Mouse (Mus musculus) heart, postnatal 0 days (tissue): Measurements from ENCODE around the gene Acap1. TPM values are rescaled to one million over a fixed set of nuclear protein-coding genes. Genes with fewer than 3 reads are reported as not detected.
A peak's percentile ranks its signal among the peaks of the same experiment; 100 is the strongest.

Experiments
- ATAC-seq: fragments of 200-750 bp; cut with Nextera tagmentation; 2 replicates; pipeline ENCODE4 v1.8.0; 2017; ENCODE audit warnings: low read depth, moderate number of reproducible peaks, moderate library complexity; ENCODE audit not compliant: insufficient read depth
- DNase-seq: peaks from one replicate; pipeline ENCODE4 v3.0.0-alpha.2; 2016; ENCODE audit warnings: low spot score
- H3K27ac ChIP-seq: fragments of 300-500 bp; sonication (generic); 2 replicates; pipeline ENCODE4 v1.5.1; 2014; ENCODE audit warnings: low read depth, mild to moderate bottlenecking
- H3K27me3 ChIP-seq: fragments of 300-500 bp; sonication (generic); 2 replicates; pipeline ENCODE4 v1.6.1; 2014; ENCODE audit warnings: low read length, mixed read lengths; ENCODE audit not compliant: control insufficient read depth, insufficient read depth
- H3K36me3 ChIP-seq: fragments of 300-500 bp; sonication (generic); replicated peaks from 2 replicates; pipeline ENCODE4 v1.6.1; 2014; ENCODE audit warnings: low read length, mixed read lengths; ENCODE audit not compliant: control insufficient read depth, insufficient read depth
- H3K4me1 ChIP-seq: fragments of 300-500 bp; sonication (generic); 2 replicates; pipeline ENCODE4 v1.6.1; 2014; ENCODE audit warnings: antibody characterized with exemption; ENCODE audit not compliant: control insufficient read depth, insufficient read depth
- H3K4me2 ChIP-seq: fragments of 300-500 bp; sonication (generic); 2 replicates; pipeline ENCODE4 v1.6.1; 2014; ENCODE audit warnings: low read depth, mild to moderate bottlenecking, low read length, moderate library complexity
- H3K4me3 ChIP-seq: fragments of 300-500 bp; sonication (generic); 2 replicates; pipeline ENCODE4 v1.5.1; 2014; ENCODE audit warnings: low read depth, low read length
- H3K9ac ChIP-seq: fragments of 300-500 bp; sonication (generic); replicated peaks from 2 replicates; pipeline ENCODE4 v1.6.1; 2014; ENCODE audit warnings: low read depth, low read length, mixed read lengths
- H3K9me3 ChIP-seq: fragments of 300-500 bp; sonication (generic); replicated peaks from 2 replicates; pipeline ENCODE4 v1.6.1; 2016; ENCODE audit warnings: low read length; ENCODE audit not compliant: control insufficient read depth
- CTCF ChIP-seq: IDR thresholded peaks from 2 replicates; pipeline ENCODE4 v1.5.1; 2016; ENCODE audit warnings: antibody characterized with exemption, control low read depth, low read depth
- EP300 ChIP-seq: IDR thresholded peaks from 2 replicates; pipeline ENCODE4 v1.6.1; 2016; ENCODE audit warnings: antibody characterized with exemption, low read depth
- WGBS: fragments of 180-500 bp; shearing (Covaris S2); extraction: QIAGEN DNeasy Blood & Tissue Kit; methylation state at CpG from one replicate; pipeline ENCODE4 v1.1.7; 2014; 5-methylcytosine and 5-hydroxymethylcytosine counted together
- polyA plus RNA-seq: library from polyadenylated mRNA; unstranded; fragments of >200 nt; fragmentation: Nextera tagmentation; extraction: Ambion mirVana; gene quantifications from 2 replicates; pipeline ENCODE4 v1.2.1, GENCODE M21; 2015
- total RNA-seq: library from RNA; depleted of rRNA; stranded (reverse); fragments of >200 nt; gene quantifications from 2 replicates; pipeline ENCODE4 v1.2.3, GENCODE M21; 2014; ENCODE audit warnings: low replicate concordance; rRNA removed

Acap1 gene
- 2.5 and 9.7 TPM in 2 replicates for total RNA-seq
- polyA plus RNA-seq, result 2.5 TPM in 2 replicates

GRCm38 (mm10) chr11:69895291-69895690, at the start of gene Acap1:
Acap1 (minus strand) TSS chr11:69895539.
- peaks cover 8% of the 10 kb centered on the region; the same call in 1 of the 2 replicates for H3K27me3 ChIP-seq
- DNase-seq (no peak), ATAC-seq (no peak)
- TF ChIP-seq CTCF, result no peak
- no peak for TF ChIP-seq EP300
- 66% methylated on average over 4 of the region's 4 CpGs for WGBS
- H3K4me1 ChIP-seq, result peaks cover 18% of the 10 kb centered on the region
- H3K4me2 ChIP-seq, result no peak within 1 kb of the TSS
- H3K4me3 ChIP-seq, result no peak within 1 kb of the TSS; the same call in 1 of the 2 replicates
- H3K9me3 ChIP-seq, result no peaks in the 10 kb centered on the region
- H3K36me3 ChIP-seq, result no peaks in the 10 kb centered on the region
- H3K27ac ChIP-seq, result peak within 1 kb of the TSS; percentile 40; the same call in 1 of the 2 replicates
- no peak within 1 kb of the TSS for H3K9ac ChIP-seq

- no peak overlapping the region for H3K9ac ChIP-seq
- no peaks in the 10 kb centered on the region for H3K27me3 ChIP-seq
- H3K9me3 ChIP-seq, result no peaks in the 10 kb centered on the region
- no peak for ATAC-seq
- TF ChIP-seq EP300, result no peak
- TF ChIP-seq CTCF, result no peak
- peaks cover 28% of the 10 kb centered on the region for H3K4me1 ChIP-seq
- H3K36me3 ChIP-seq, result peaks cover 36% of the 10 kb centered on the region
- H3K4me2 ChIP-seq, result no peak overlapping the region
- DNase-seq, result no peak
- H3K4me3 ChIP-seq, result no peak overlapping the region
- no peak overlapping the region for H3K27ac ChIP-seq
- 65% methylated on average over 4 of the region's 4 CpGs for WGBS
Observed at GRCm38 (mm10) chr11:69940962-69941361, 45.6 kb upstream of the Acap1 start.

- TF ChIP-seq CTCF (no peak), EP300 (no peak)
- WGBS, result 90% methylated on average over 17 of the region's 17 CpGs
- Histone ChIP-seq H3K4me3 (no peak overlapping the region), H3K27ac (no peak overlapping the region), H3K4me1 (peaks cover 30% of the 10 kb centered on the region), H3K4me2 (no peak overlapping the region), H3K9ac (no peak overlapping the region), H3K9me3 (no peaks in the 10 kb centered on the region), H3K36me3 (peaks cover 24% of the 10 kb centered on the region), H3K27me3 (peaks cover 7% of the 10 kb centered on the region)
- ATAC-seq (no peak), DNase-seq (no peak)
Observed at GRCm38 (mm10) chr11:69939731-69940130, 44.4 kb upstream of the Acap1 start.

- 52% methylated on average over 5 of the region's 5 CpGs for WGBS
- H3K4me2 ChIP-seq, result no peak overlapping the region
- H3K36me3 ChIP-seq, result peaks cover 20% of the 10 kb centered on the region
- H3K9me3 ChIP-seq, result no peaks in the 10 kb centered on the region
- TF ChIP-seq CTCF (no peak), EP300 (no peak)
- H3K27ac ChIP-seq, result no peak overlapping the region
- ATAC-seq (no peak), DNase-seq (no peak)
- H3K9ac ChIP-seq, result no peak overlapping the region
- peaks cover 30% of the 10 kb centered on the region for H3K4me1 ChIP-seq
- H3K27me3 ChIP-seq, result peaks cover 8% of the 10 kb centered on the region
- H3K4me3 ChIP-seq, result no peak overlapping the region
Observed at GRCm38 (mm10) chr11:69939181-69939580, 43.8 kb upstream of the Acap1 start.

GRCm38 (mm10) chr11:69938401-69938979, 43.2 kb upstream of the Acap1 start:
- no peak for ATAC-seq
- whole genome bisulfite sequencing, result 46% methylated on average over 9 of the region's 9 CpGs

GRCm38 (mm10) chr11:69937834-69938233, 42.5 kb upstream of the Acap1 start:
- H3K9ac ChIP-seq, result peak overlapping the region; percentile 51; the same call in 1 of the 2 replicates
- peak overlapping the region; percentile 88 for H3K27ac ChIP-seq
- no peak for DNase-seq
- no peak for TF ChIP-seq EP300
- TF ChIP-seq CTCF, result no peak
- 56% methylated on average over 5 of the region's 5 CpGs for WGBS
- ATAC-seq, result no peak
- no peaks in the 10 kb centered on the region for H3K9me3 ChIP-seq
- H3K36me3 ChIP-seq, result peaks cover 8% of the 10 kb centered on the region
- H3K4me2 ChIP-seq, result no peak overlapping the region
- H3K4me3 ChIP-seq, result no peak overlapping the region
- H3K27me3 ChIP-seq, result peaks cover 8% of the 10 kb centered on the region
- H3K4me1 ChIP-seq, result peaks cover 30% of the 10 kb centered on the region

More at GRCm38 (mm10) chr11:69938401-69938979, 43.2 kb upstream of the Acap1 start:
- Histone ChIP-seq H3K9ac (no peak overlapping the region), H3K36me3 (peaks cover 14% of the 10 kb centered on the region), H3K27ac (no peak overlapping the region), H3K9me3 (no peaks in the 10 kb centered on the region), H3K27me3 (peaks cover 8% of the 10 kb centered on the region), H3K4me1 (peaks cover 30% of the 10 kb centered on the region), H3K4me2 (no peak overlapping the region), H3K4me3 (no peak overlapping the region)
- DNase-seq, result no peak
- TF ChIP-seq CTCF, result no peak
- TF ChIP-seq EP300, result no peak
